Mouse (Mus musculus) midbrain, postnatal 0 days (tissue): ENCODE results near the gene Col18a1. TPM values are rescaled to one million over a fixed set of nuclear protein-coding genes. Genes with fewer than 3 reads are reported as not detected.

ENCODE experiments used
- ATAC-seq: fragments of 200-750 bp; cut with Nextera tagmentation; 2 replicates; pipeline ENCODE4 v1.8.0; 2017; ENCODE audit warnings: moderate number of reproducible peaks, mild to moderate bottlenecking, moderate TSS enrichment, moderate library complexity; ENCODE audit not compliant: low FRiP score
- DNase-seq: peaks from one replicate; pipeline ENCODE4 v3.0.0-alpha.2; 2015; ENCODE audit warnings: low spot score
- H3K27ac ChIP-seq: fragments of 300-500 bp; sonication (generic); 2 replicates; pipeline ENCODE4 v1.5.1; 2014; ENCODE audit warnings: low read depth, mild to moderate bottlenecking, low read length, mixed read lengths
- H3K27me3 ChIP-seq: fragments of 300-500 bp; sonication (generic); 2 replicates; pipeline ENCODE4 v1.6.1; 2014; ENCODE audit warnings: low read length, control low read depth, mixed read lengths; ENCODE audit not compliant: insufficient read depth
- H3K36me3 ChIP-seq: fragments of 300-500 bp; sonication (generic); 2 replicates; pipeline ENCODE4 v1.6.1; 2014; ENCODE audit warnings: low read length, control low read depth, mixed read lengths; ENCODE audit not compliant: insufficient read depth
- H3K4me1 ChIP-seq: fragments of 300-500 bp; sonication (generic); 2 replicates; pipeline ENCODE4 v1.6.1; 2014; ENCODE audit warnings: mild to moderate bottlenecking, control low read depth, antibody characterized with exemption, low read length, mixed read lengths; ENCODE audit not compliant: insufficient read depth
- H3K4me2 ChIP-seq: fragments of 300-500 bp; sonication (generic); 2 replicates; pipeline ENCODE4 v1.6.1; 2014; ENCODE audit warnings: low read depth, mild to moderate bottlenecking, low read length, mixed read lengths; ENCODE audit not compliant: poor library complexity, severe bottlenecking
- H3K4me3 ChIP-seq: fragments of 300-500 bp; sonication (generic); 2 replicates; pipeline ENCODE4 v1.5.1; 2014; ENCODE audit warnings: low read depth, mild to moderate bottlenecking, low read length, moderate library complexity
- H3K9ac ChIP-seq: fragments of 300-500 bp; sonication (generic); replicated peaks from 2 replicates; pipeline ENCODE4 v1.6.1; 2014; ENCODE audit warnings: mild to moderate bottlenecking, low read length, moderate library complexity, mixed read lengths; ENCODE audit not compliant: poor library complexity, severe bottlenecking
- H3K9me3 ChIP-seq: fragments of 300-500 bp; sonication (generic); 2 replicates; pipeline ENCODE4 v1.6.1; 2016; ENCODE audit warnings: low read length, control low read depth
- CTCF ChIP-seq: IDR thresholded peaks from 2 replicates; pipeline ENCODE4 v1.5.1; 2016; ENCODE audit warnings: antibody characterized with exemption, mild to moderate bottlenecking
- WGBS: fragments of 180-500 bp; shearing (Covaris S2); extraction: QIAGEN DNeasy Blood & Tissue Kit; methylation state at CpG from one replicate; pipeline ENCODE4 v1.1.7; 2014; 5-methylcytosine and 5-hydroxymethylcytosine counted together
- polyA plus RNA-seq: library from polyadenylated mRNA; unstranded; fragments of >200 nt; fragmentation: Nextera tagmentation; extraction: Ambion mirVana; gene quantifications from 2 replicates; pipeline ENCODE4 v1.2.1, GENCODE M21; 2015
- total RNA-seq: library from RNA; depleted of rRNA; stranded (reverse); fragments of >200 nt; gene quantifications from 2 replicates; pipeline ENCODE4 v1.2.3, GENCODE M21; 2014

Col18a1 gene
- total and polyA plus RNA-seq, 2 experiments from 2014 or later: 15.4 to 30.3 TPM

DNA sequence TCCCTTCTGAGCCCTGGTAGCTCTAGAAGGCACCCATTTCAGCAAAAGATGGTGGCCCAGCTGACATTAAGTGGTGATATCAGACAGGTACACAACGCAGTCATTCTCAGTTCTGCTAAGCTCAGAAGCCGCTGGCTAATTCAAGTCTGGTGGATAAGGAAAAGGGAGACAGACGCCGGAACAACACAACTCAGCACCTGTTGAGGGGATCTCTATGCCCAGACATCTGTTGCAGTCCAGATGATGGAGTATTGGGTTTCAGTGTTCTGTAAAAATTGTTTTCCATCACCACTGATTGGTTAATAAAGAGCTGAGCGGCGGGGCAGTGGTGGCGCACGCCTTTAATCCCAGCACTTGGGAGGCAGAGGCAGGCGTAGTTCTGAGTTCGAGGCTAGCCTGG lies 18.8 kb downstream of the Col18a1 start:
- no peaks in the 10 kb centered on the region for H3K9me3 ChIP-seq
- H3K4me2 ChIP-seq: no peak overlapping the region
- H3K9ac ChIP-seq: no peak overlapping the region
- H3K36me3 ChIP-seq: no peaks in the 10 kb centered on the region
- H3K4me1 ChIP-seq: peaks cover 11% of the 10 kb centered on the region
- no peak overlapping the region for H3K27ac ChIP-seq
- no peak for TF ChIP-seq CTCF
- H3K27me3 ChIP-seq: no peaks in the 10 kb centered on the region
- DNase-seq: no peak
- ATAC-seq: no peak
- no peak overlapping the region for H3K4me3 ChIP-seq
- WGBS: 93% methylated on average over 10 of the region's 10 CpGs

DNA sequence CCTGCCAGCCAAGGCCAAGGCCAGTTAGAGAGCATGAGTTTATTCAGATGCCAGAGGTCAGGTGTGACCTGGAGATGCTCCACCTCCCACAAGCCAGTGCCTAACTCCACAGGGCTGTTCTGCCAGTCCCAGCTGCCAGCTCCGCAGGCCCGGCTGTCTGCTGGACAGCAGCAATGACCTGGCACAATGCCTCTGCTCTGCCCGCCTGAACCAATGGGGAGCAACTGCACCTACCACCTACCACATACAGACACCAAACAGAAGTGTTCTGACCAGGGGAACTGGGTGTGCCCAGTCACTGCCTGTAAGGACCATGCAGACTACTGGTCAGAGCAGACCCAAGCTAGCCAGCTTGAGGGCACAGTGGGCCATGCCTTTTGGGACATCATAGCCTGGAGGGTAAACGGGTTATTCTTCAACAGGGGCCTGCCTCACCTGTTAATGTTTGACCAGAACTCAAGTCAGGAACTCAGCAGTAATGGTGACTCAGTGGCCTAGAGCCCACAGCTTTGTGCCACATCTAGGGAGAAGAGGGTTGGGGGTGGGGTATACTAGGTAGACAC lies 19.4 kb downstream of the Col18a1 start:
- peak; percentile 22 for DNase-seq
- Histone ChIP-seq H3K27ac (no peak overlapping the region), H3K4me1 (peaks cover 11% of the 10 kb centered on the region), H3K36me3 (no peaks in the 10 kb centered on the region), H3K27me3 (no peaks in the 10 kb centered on the region), H3K9ac (no peak overlapping the region), H3K9me3 (no peaks in the 10 kb centered on the region), H3K4me2 (no peak overlapping the region), H3K4me3 (no peak overlapping the region)
- 85% methylated on average over 4 of the region's 4 CpGs for WGBS
- no peak for ATAC-seq
- TF ChIP-seq CTCF: no peak

- no peak overlapping the region for H3K4me2 ChIP-seq
- peaks cover 3% of the 10 kb centered on the region; the same call in 1 of the 2 replicates for H3K4me1 ChIP-seq
- DNase-seq (no peak), ATAC-seq (no peak)
- no peak overlapping the region for H3K4me3 ChIP-seq
- no peak overlapping the region for H3K27ac ChIP-seq
- no peak for TF ChIP-seq CTCF
- no peaks in the 10 kb centered on the region for H3K9me3 ChIP-seq
- H3K36me3 ChIP-seq: no peaks in the 10 kb centered on the region
- H3K27me3 ChIP-seq: no peaks in the 10 kb centered on the region
- 44% methylated on average over 1 of the region's 1 CpGs for WGBS
- H3K9ac ChIP-seq: no peak overlapping the region
Measured at GRCm38 (mm10) chr10:77145946-77146345, 20.4 kb downstream of the Col18a1 start.

GRCm38 (mm10) chr10:77144372-77144771 lies 22.0 kb downstream of the Col18a1 start:
- no peaks in the 10 kb centered on the region for H3K36me3 ChIP-seq
- no peaks in the 10 kb centered on the region for H3K9me3 ChIP-seq
- no peak overlapping the region for H3K9ac ChIP-seq
- ATAC-seq (no peak), DNase-seq (no peak)
- WGBS: 92% methylated on average over 2 of the region's 2 CpGs
- no peaks in the 10 kb centered on the region for H3K4me1 ChIP-seq
- TF ChIP-seq CTCF: peak; percentile 45
- H3K27me3 ChIP-seq: no peaks in the 10 kb centered on the region
- H3K4me3 ChIP-seq: no peak overlapping the region
- H3K4me2 ChIP-seq: no peak overlapping the region
- no peak overlapping the region for H3K27ac ChIP-seq

- Histone ChIP-seq H3K4me3 (no peak overlapping the region), H3K4me2 (no peak overlapping the region), H3K27ac (no peak overlapping the region), H3K4me1 (no peaks in the 10 kb centered on the region), H3K9me3 (no peaks in the 10 kb centered on the region), H3K36me3 (no peaks in the 10 kb centered on the region), H3K27me3 (no peaks in the 10 kb centered on the region), H3K9ac (no peak overlapping the region)
- ATAC-seq: no peak
- WGBS: 91% methylated on average over 2 of the region's 2 CpGs
- no peak for DNase-seq
- no peak for TF ChIP-seq CTCF
Measured at GRCm38 (mm10) chr10:77142328-77142727, 24.0 kb downstream of the Col18a1 start.

DNA sequence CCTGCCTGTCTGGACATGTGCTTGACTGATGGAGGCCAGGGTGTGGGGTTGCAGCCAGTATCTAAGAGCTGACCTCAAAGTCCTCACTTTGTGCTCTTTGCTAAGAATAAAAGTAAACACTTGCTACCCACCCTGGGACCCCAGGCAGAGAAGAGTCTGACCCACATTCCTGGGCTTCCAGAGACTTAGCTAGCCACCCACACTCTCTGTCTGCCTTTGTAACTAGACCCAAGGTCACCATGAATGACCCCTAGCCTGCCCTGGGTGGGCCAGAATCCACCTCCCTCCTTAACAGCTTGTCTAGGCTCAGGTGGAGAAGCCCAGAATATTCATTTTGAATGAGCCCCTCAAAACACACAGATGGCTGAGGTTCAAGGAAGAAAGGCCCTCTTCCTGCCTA lies 28.0 kb downstream of the Col18a1 start:
- Histone ChIP-seq H3K27ac (no peak overlapping the region), H3K4me1 (no peaks in the 10 kb centered on the region), H3K9me3 (no peaks in the 10 kb centered on the region), H3K27me3 (no peaks in the 10 kb centered on the region), H3K36me3 (no peaks in the 10 kb centered on the region), H3K4me2 (no peak overlapping the region), H3K4me3 (no peak overlapping the region), H3K9ac (no peak overlapping the region)
- ATAC-seq: no peak
- no peak for DNase-seq
- TF ChIP-seq CTCF: no peak
